Mouse (Mus musculus): ENCODE measurements at regions not wholly inside any gene's neighbourhood (a gene's known extent, or its start where the extent isn't known, plus 50 kb on each side); places are given as distances from the start of the nearest gene placed in this dataset.

GRCm38 (mm10) chr13:59996146-59996814, 173.3 kb upstream of the Tut7 start:
- TF ChIP-seq CTCF (IDR thresholded peaks at IDR 0.05; ENCODE audit: control insufficient read depth, insufficient read depth, insufficient replicate concordance, low read depth, low read length): no peak
- no peak for TF ChIP-seq POLR2A (IDR thresholded peaks at IDR 0.05; ENCODE audit: control insufficient read depth, low read depth, low read length)

Measured in testis, adult 2 months (tissue).